Mouse (Mus musculus) liver, postnatal 0 days (tissue): ENCODE measurements around the gene Pax4. TPM values are rescaled to one million over a fixed set of nuclear protein-coding genes. Genes with fewer than 3 reads are reported as not detected.
A peak's percentile ranks its signal among the peaks of the same experiment; 100 is the strongest.

Source experiments
- ATAC-seq: fragments of 200-750 bp; cut with Nextera tagmentation; 2 replicates; pipeline ENCODE4 v1.8.0; 2017; ENCODE audit warnings: mild to moderate bottlenecking, moderate library complexity
- DNase-seq: peaks from one replicate; pipeline ENCODE4 v3.0.0-alpha.2; 2016
- H3K27ac ChIP-seq: fragments of 300-500 bp; sonication (generic); 2 replicates; pipeline ENCODE4 v1.5.1; 2014; ENCODE audit warnings: antibody characterized with exemption, moderate library complexity, mild to moderate bottlenecking, low read depth
- H3K27me3 ChIP-seq: fragments of 300-500 bp; sonication (generic); 2 replicates; pipeline ENCODE4 v1.6.1; 2014; ENCODE audit warnings: low read length, control low read depth, mixed read lengths; ENCODE audit not compliant: insufficient read depth
- H3K36me3 ChIP-seq: fragments of 300-500 bp; sonication (generic); replicated peaks from 2 replicates; pipeline ENCODE4 v1.6.1; 2014; ENCODE audit warnings: mild to moderate bottlenecking, control low read depth, low read length, moderate library complexity, mixed read lengths; ENCODE audit not compliant: insufficient read depth
- H3K4me1 ChIP-seq: fragments of 300-500 bp; sonication (generic); 2 replicates; pipeline ENCODE4 v1.6.1; 2014; ENCODE audit warnings: antibody characterized with exemption, mild to moderate bottlenecking, control low read depth; ENCODE audit not compliant: insufficient read depth
- H3K4me2 ChIP-seq: fragments of 300-500 bp; sonication (generic); 2 replicates; pipeline ENCODE4 v1.6.1; 2014; ENCODE audit warnings: low read depth, mild to moderate bottlenecking, low read length, moderate library complexity, mixed read lengths
- H3K4me3 ChIP-seq: fragments of 300-500 bp; sonication (generic); 2 replicates; pipeline ENCODE4 v1.5.1; 2014; ENCODE audit warnings: low read depth, low read length
- H3K9ac ChIP-seq: fragments of 300-500 bp; sonication (generic); replicated peaks from 2 replicates; pipeline ENCODE4 v1.6.1; 2014; ENCODE audit warnings: mild to moderate bottlenecking, moderate library complexity
- H3K9me3 ChIP-seq: fragments of 300-500 bp; sonication (generic); 2 replicates; pipeline ENCODE4 v1.6.1; 2016; ENCODE audit warnings: mild to moderate bottlenecking, control low read depth, low read length, mixed read lengths
- CTCF ChIP-seq: sonication (generic); IDR thresholded peaks from 2 replicates; pipeline ENCODE4 v1.5.1; 2016; ENCODE audit warnings: antibody characterized with exemption, low read depth
- EP300 ChIP-seq: IDR thresholded peaks from 2 replicates; pipeline ENCODE4 v1.6.1; 2016; ENCODE audit warnings: antibody characterized with exemption, low read depth, mild to moderate bottlenecking
- whole genome bisulfite sequencing: fragments of 180-500 bp; shearing (Covaris S2); extraction: QIAGEN DNeasy Blood & Tissue Kit; methylation state at CpG from one replicate; pipeline ENCODE4 v1.1.7; 2014; ENCODE audit not compliant: insufficient replicate concordance; 5-methylcytosine and 5-hydroxymethylcytosine counted together
- polyA plus RNA-seq: library from polyadenylated mRNA; unstranded; fragments of >200 nt; fragmentation: Nextera tagmentation; extraction: Ambion mirVana; gene quantifications from 2 replicates; pipeline ENCODE4 v1.2.1, GENCODE M21; 2015

Gene Pax4
- polyA plus RNA-seq, 1 experiment from 2014 or later, result not detected

GRCm38 (mm10) chr6:28396853-28397457 lies 52.2 kb downstream of the Pax4 start:
- 3% methylated on average over 19 of the region's 19 CpGs for WGBS
- Histone ChIP-seq H3K4me3 (peak overlapping the region; percentile 47), H3K4me2 (peak overlapping the region; percentile 73), H3K36me3 (no peaks in the 10 kb centered on the region), H3K9ac (no peak overlapping the region), H3K9me3 (peaks cover 4% of the 10 kb centered on the region; the same call in 1 of the 2 replicates), H3K4me1 (0 out of 2 replicates have a peak, but pooled peaks cover 3% of the 10 kb centered on the region), H3K27ac (no peak overlapping the region), H3K27me3 (peaks cover 30% of the 10 kb centered on the region)
- no peak for TF ChIP-seq CTCF
- no peak for TF ChIP-seq EP300
- DNase-seq (no peak), ATAC-seq (no peak)

- no peaks in the 10 kb centered on the region for H3K36me3 ChIP-seq
- H3K4me3 ChIP-seq, result no peak overlapping the region
- DNase-seq (no peak), ATAC-seq (no peak)
- H3K27me3 ChIP-seq, result peaks cover 30% of the 10 kb centered on the region
- H3K27ac ChIP-seq, result no peak overlapping the region
- H3K4me2 ChIP-seq, result no peak overlapping the region
- 45% methylated on average over 15 of the region's 15 CpGs for WGBS
- H3K9me3 ChIP-seq, result peaks cover 4% of the 10 kb centered on the region; the same call in 1 of the 2 replicates
- H3K4me1 ChIP-seq, result 0 out of 2 replicates have a peak, but pooled peaks cover 3% of the 10 kb centered on the region
- no peak overlapping the region for H3K9ac ChIP-seq
- TF ChIP-seq CTCF (no peak), EP300 (no peak)
Measured at GRCm38 (mm10) chr6:28396051-28396852, 52.9 kb downstream of the Pax4 start.

Other genes with a start within 250 kb of the Pax4 start
- 16.1 and 17.1 TPM in 2 replicates for gene Zfp800, start 51.3 kb downstream of the Pax4 start, polyA plus RNA-seq
- 272 and 288 TPM in 2 replicates for gene Arf5, start 25.8 kb downstream of the Pax4 start, polyA plus RNA-seq
- gene Fscn3, start 21.6 kb downstream of the Pax4 start, polyA plus RNA-seq, result 0.06 and 0.11 TPM in 2 replicates
- 2.8 and 2.9 TPM in 2 replicates for gene Gcc1, start 21.0 kb downstream of the Pax4 start, polyA plus RNA-seq
- gene Snd1, start 25.8 kb upstream of the Pax4 start, polyA plus RNA-seq, result 29.7 and 34.9 TPM in 2 replicates